Mouse (Mus musculus): Measurements from ENCODE around the gene Lonp2. TPM values are rescaled to one million over a fixed set of nuclear protein-coding genes. Genes with fewer than 3 reads are reported as not detected.

Lonp2 gene
- total RNA-seq, 2 experiments from 2014 or later = 8.3 to 15.8 TPM

- ATAC-seq (replicated peaks; ENCODE audit: low FRiP score, poor library complexity, severe bottlenecking) = no peak; the same call in 1 of the 2 replicates
Observed at GRCm38 (mm10) chr8:86744313-86745220, 120.7 kb downstream of the Lonp2 start.

- ATAC-seq (replicated peaks; ENCODE audit: low FRiP score, poor library complexity, severe bottlenecking) = peak; percentile 57
Observed at GRCm38 (mm10) chr8:86745221-86745934, 121.5 kb downstream of the Lonp2 start, which contains the start of the genes Gm10638 and Siah1a. TSS of gene Gm10638 (plus strand) at chr8:86745699. TSS of gene Siah1a (minus strand) at chr8:86745934.

GRCm38 (mm10) chr8:86745935-86746441 is 122.1 kb downstream of the Lonp2 start:
- ATAC-seq (replicated peaks; ENCODE audit: low FRiP score, poor library complexity, severe bottlenecking) = peak; percentile 78

- ATAC-seq (replicated peaks; ENCODE audit: low FRiP score, poor library complexity, severe bottlenecking) = peak; percentile 49
Observed at GRCm38 (mm10) chr8:86746511-86746910, 122.7 kb downstream of the Lonp2 start.

- no peak for ATAC-seq (replicated peaks; ENCODE audit: low FRiP score, poor library complexity, severe bottlenecking)
Observed at GRCm38 (mm10) chr8:86749842-86750241, 126.0 kb downstream of the Lonp2 start.

- no peak for ATAC-seq (replicated peaks; ENCODE audit: low FRiP score, poor library complexity, severe bottlenecking)
Observed at GRCm38 (mm10) chr8:86756948-86757733, 133.3 kb downstream of the Lonp2 start.

- 0 out of 2 replicates have a peak, but pooled peaks have one; percentile 36 for ATAC-seq (replicated peaks; ENCODE audit: low FRiP score, poor library complexity, severe bottlenecking)
Observed at GRCm38 (mm10) chr8:86758651-86759050, 134.8 kb downstream of the Lonp2 start.

GRCm38 (mm10) chr8:86759090-86759491 is 135.2 kb downstream of the Lonp2 start:
- ATAC-seq (replicated peaks; ENCODE audit: low FRiP score, poor library complexity, severe bottlenecking) = peak; percentile 68

GRCm38 (mm10) chr8:86760746-86761145 is 136.9 kb downstream of the Lonp2 start:
- ATAC-seq (replicated peaks; ENCODE audit: low FRiP score, poor library complexity, severe bottlenecking) = no peak

- no peak for ATAC-seq (replicated peaks; ENCODE audit: low FRiP score, poor library complexity, severe bottlenecking)
Observed at GRCm38 (mm10) chr8:86762806-86763205, 139.0 kb downstream of the Lonp2 start.

- ATAC-seq (replicated peaks; ENCODE audit: low FRiP score, poor library complexity, severe bottlenecking) = peak; percentile 98
Observed at GRCm38 (mm10) chr8:86765155-86765554, 141.3 kb downstream of the Lonp2 start.

- ATAC-seq (replicated peaks; ENCODE audit: low FRiP score, poor library complexity, severe bottlenecking) = no peak
Observed at GRCm38 (mm10) chr8:86765669-86766068, 141.8 kb downstream of the Lonp2 start.

- ATAC-seq (replicated peaks; ENCODE audit: low FRiP score, poor library complexity, severe bottlenecking) = no peak
Observed at GRCm38 (mm10) chr8:86766548-86767211, 142.8 kb downstream of the Lonp2 start.

- no peak for ATAC-seq (replicated peaks; ENCODE audit: low FRiP score, poor library complexity, severe bottlenecking)
Observed at GRCm38 (mm10) chr8:86768499-86768898, 144.7 kb downstream of the Lonp2 start.

- ATAC-seq (replicated peaks; ENCODE audit: low FRiP score, poor library complexity, severe bottlenecking) = no peak
Observed at GRCm38 (mm10) chr8:86769945-86770715, 146.3 kb downstream of the Lonp2 start.
